Mouse (Mus musculus) adrenal gland, adult 8-10 months (tissue): ENCODE measurements around the gene Lifr. TPM values are rescaled to one million over a fixed set of nuclear protein-coding genes. Genes with fewer than 3 reads are reported as not detected.

ENCODE experiments used
- DNase-seq: peaks from one replicate; pipeline ENCODE4 v3.0.0; 2022
- total RNA-seq, 4 experiments: library from RNA; stranded (reverse); gene quantifications; 2 replicates each; pipeline ENCODE4 v1.2.4; 2022

Lifr gene
- total RNA-seq, 4 experiments from 2014 or later, result 44.0 to 95.8 (median 70.5) TPM

GRCm38 (mm10) chr15:7129127-7129943, 38.9 kb downstream of the Lifr start:
- DNase-seq, result peak; percentile 83

- no peak for DNase-seq
Observed at GRCm38 (mm10) chr15:7129944-7130287, 39.5 kb downstream of the Lifr start.

- DNase-seq, result no peak
Observed at GRCm38 (mm10) chr15:7130691-7131225, 40.3 kb downstream of the Lifr start.

- no peak for DNase-seq
Observed at GRCm38 (mm10) chr15:7132741-7133140, 42.3 kb downstream of the Lifr start.

- no peak for DNase-seq
Observed at GRCm38 (mm10) chr15:7134454-7135052, 44.1 kb downstream of the Lifr start.

GRCm38 (mm10) chr15:7135982-7136562, 45.7 kb downstream of the Lifr start:
- no peak for DNase-seq

- DNase-seq, result no peak
Observed at GRCm38 (mm10) chr15:7136912-7137311, 46.5 kb downstream of the Lifr start.

- DNase-seq, result no peak
Observed at GRCm38 (mm10) chr15:7137607-7138006, 47.2 kb downstream of the Lifr start.

- DNase-seq, result no peak
Observed at GRCm38 (mm10) chr15:7138471-7138870, 48.1 kb downstream of the Lifr start.

GRCm38 (mm10) chr15:7140322-7140721, 49.9 kb downstream of the Lifr start:
- no peak for DNase-seq

- no peak for DNase-seq
Observed at GRCm38 (mm10) chr15:7141246-7141645, 50.8 kb downstream of the Lifr start.

- no peak for DNase-seq
Observed at GRCm38 (mm10) chr15:7143689-7144170, 53.3 kb downstream of the Lifr start.

GRCm38 (mm10) chr15:7144542-7144941, 54.1 kb downstream of the Lifr start:
- DNase-seq, result no peak

- no peak for DNase-seq
Observed at GRCm38 (mm10) chr15:7144942-7145341, 54.5 kb downstream of the Lifr start.

- no peak for DNase-seq
Observed at GRCm38 (mm10) chr15:7145555-7145954, 55.1 kb downstream of the Lifr start.

GRCm38 (mm10) chr15:7146529-7146928, 56.1 kb downstream of the Lifr start:
- no peak for DNase-seq

GRCm38 (mm10) chr15:7149796-7150195, 59.4 kb downstream of the Lifr start:
- no peak for DNase-seq

GRCm38 (mm10) chr15:7150591-7150990, 60.2 kb downstream of the Lifr start:
- DNase-seq, result no peak

- no peak for DNase-seq
Observed at GRCm38 (mm10) chr15:7152116-7152760, 61.8 kb downstream of the Lifr start.

GRCm38 (mm10) chr15:7154010-7154736, 63.8 kb downstream of the Lifr start:
- DNase-seq, result no peak

GRCm38 (mm10) chr15:7154737-7155090, 64.3 kb downstream of the Lifr start:
- DNase-seq, result no peak

- DNase-seq, result no peak
Observed at GRCm38 (mm10) chr15:7157658-7158057, 67.2 kb downstream of the Lifr start.
